Mouse (Mus musculus): ENCODE data around the gene Hap1. TPM values are rescaled to one million over a fixed set of nuclear protein-coding genes. Genes with fewer than 3 reads are reported as not detected.

Hap1 gene
- polyA plus RNA-seq, 1 experiment from 2014 or later = 2.8 TPM

- WGBS = 83% methylated on average over 5 of the region's 5 CpGs
- Histone ChIP-seq H3K27ac (no peak overlapping the region), H3K4me1 (peaks cover 4% of the 10 kb centered on the region), H3K9me3 (no peaks in the 10 kb centered on the region), H3K4me3 (no peak overlapping the region), H3K9ac (no peak overlapping the region), H3K27me3 (no peaks in the 10 kb centered on the region), H3K36me3 (no peaks in the 10 kb centered on the region), H3K4me2 (no peak overlapping the region)
- ATAC-seq (ENCODE audit: insufficient number of reproducible peaks, low FRiP score, low TSS enrichment, low read depth) = no peak
These were observed 54.6 kb downstream of the Hap1 start for GRCm38 (mm10) chr11:100301292-100301691.

DNA sequence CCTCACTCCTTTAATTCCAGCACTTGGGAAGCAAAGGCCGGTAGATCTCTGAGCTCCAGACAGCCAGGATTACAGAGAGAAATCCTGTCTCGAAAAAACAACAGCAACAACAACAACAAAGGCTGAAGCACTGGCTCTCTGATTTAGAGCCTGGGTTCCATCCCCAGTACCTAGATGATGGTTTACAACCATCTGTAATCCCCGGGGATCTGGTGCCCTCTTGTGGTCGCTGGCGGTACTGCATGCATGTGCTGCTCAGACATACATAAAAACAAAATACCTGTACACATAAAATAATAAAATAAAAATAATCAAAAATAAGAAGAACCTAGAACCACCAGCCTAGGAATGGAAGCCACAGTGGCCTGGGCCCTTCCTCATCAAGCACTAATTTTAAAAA is 55.6 kb downstream of the Hap1 start:
- Histone ChIP-seq H3K27me3 (no peaks in the 10 kb centered on the region), H3K4me2 (no peak overlapping the region), H3K4me1 (peaks cover 4% of the 10 kb centered on the region), H3K9ac (no peak overlapping the region), H3K36me3 (no peaks in the 10 kb centered on the region), H3K9me3 (no peaks in the 10 kb centered on the region), H3K4me3 (no peak overlapping the region), H3K27ac (no peak overlapping the region)
- 13% methylated on average over 5 of the region's 5 CpGs for WGBS
- ATAC-seq (ENCODE audit: insufficient number of reproducible peaks, low FRiP score, low TSS enrichment, low read depth) = no peak

GRCm38 (mm10) chr11:100298274-100299036 is 57.5 kb downstream of the Hap1 start:
- no peak for ATAC-seq (ENCODE audit: insufficient number of reproducible peaks, low FRiP score, low TSS enrichment, low read depth)
- Histone ChIP-seq H3K4me1 (peaks cover 9% of the 10 kb centered on the region), H3K27ac (peak overlapping the region; percentile 1; the same call in 1 of the 2 replicates), H3K36me3 (no peaks in the 10 kb centered on the region), H3K9ac (no peak overlapping the region), H3K9me3 (no peaks in the 10 kb centered on the region), H3K27me3 (no peaks in the 10 kb centered on the region), H3K4me3 (peak overlapping the region; percentile 22), H3K4me2 (peak overlapping the region; percentile 26; the same call in 1 of the 2 replicates)
- WGBS = 18% methylated on average over 18 of the region's 18 CpGs

GRCm38 (mm10) chr11:100297801-100298200 is 58.1 kb downstream of the Hap1 start:
- WGBS = 27% methylated on average over 5 of the region's 5 CpGs
- Histone ChIP-seq H3K9me3 (no peaks in the 10 kb centered on the region), H3K27me3 (no peaks in the 10 kb centered on the region), H3K36me3 (no peaks in the 10 kb centered on the region), H3K4me2 (peak overlapping the region; percentile 26; the same call in 1 of the 2 replicates), H3K4me3 (peak overlapping the region; percentile 22; the same call in 1 of the 2 replicates), H3K9ac (no peak overlapping the region), H3K4me1 (peaks cover 9% of the 10 kb centered on the region), H3K27ac (no peak overlapping the region)
- ATAC-seq (ENCODE audit: insufficient number of reproducible peaks, low FRiP score, low TSS enrichment, low read depth) = no peak

Other genes with a start within 250 kb of the Hap1 start
- gene Krt13, start 234.6 kb downstream of the Hap1 start, polyA plus RNA-seq (2015; fragmentation: Nextera tagmentation; extraction: Ambion mirVana) = 50.3 and 60.2 TPM in 2 replicates
- 1,213 and 1,252 TPM in 2 replicates for gene Krt15, start 220.2 kb downstream of the Hap1 start, polyA plus RNA-seq (2015; fragmentation: Nextera tagmentation; extraction: Ambion mirVana)
- gene Krt19, start 207.5 kb downstream of the Hap1 start, polyA plus RNA-seq (2015; fragmentation: Nextera tagmentation; extraction: Ambion mirVana) = 417 and 437 TPM in 2 replicates
- gene Krt9, start 162.9 kb downstream of the Hap1 start, polyA plus RNA-seq (2015; fragmentation: Nextera tagmentation; extraction: Ambion mirVana) = 0.13 and 0.24 TPM in 2 replicates
- gene Krt14, start 148.6 kb downstream of the Hap1 start, polyA plus RNA-seq (2015; fragmentation: Nextera tagmentation; extraction: Ambion mirVana) = 1,243 and 1,298 TPM in 2 replicates
- 11.7 and 16.2 TPM in 2 replicates for gene Krt16, start 107.2 kb downstream of the Hap1 start, polyA plus RNA-seq (2015; fragmentation: Nextera tagmentation; extraction: Ambion mirVana)
- gene Krt17, start 95.1 kb downstream of the Hap1 start, polyA plus RNA-seq (2015; fragmentation: Nextera tagmentation; extraction: Ambion mirVana) = 264 and 267 TPM in 2 replicates
- gene Krt42, start 86.3 kb downstream of the Hap1 start, polyA plus RNA-seq (2015; fragmentation: Nextera tagmentation; extraction: Ambion mirVana) = 0.15 TPM in 1 of 2 replicates, not detected in the other
- 1,535 and 1,764 TPM in 2 replicates for gene Eif1, start 36.2 kb downstream of the Hap1 start, polyA plus RNA-seq (2015; fragmentation: Nextera tagmentation; extraction: Ambion mirVana)
- 3.1 and 4.0 TPM in 2 replicates for gene Gast, start 21.7 kb downstream of the Hap1 start, polyA plus RNA-seq (2015; fragmentation: Nextera tagmentation; extraction: Ambion mirVana)
- gene Jup, start 41.6 kb upstream of the Hap1 start, polyA plus RNA-seq (2015; fragmentation: Nextera tagmentation; extraction: Ambion mirVana) = 305 and 309 TPM in 2 replicates
- 107 and 114 TPM in 2 replicates for gene P3h4, start 58.7 kb upstream of the Hap1 start, polyA plus RNA-seq (2015; fragmentation: Nextera tagmentation; extraction: Ambion mirVana)
- gene Fkbp10, start 59.6 kb upstream of the Hap1 start, polyA plus RNA-seq (2015; fragmentation: Nextera tagmentation; extraction: Ambion mirVana) = 210 and 239 TPM in 2 replicates
- gene Nt5c3b, start 85.7 kb upstream of the Hap1 start, polyA plus RNA-seq (2015; fragmentation: Nextera tagmentation; extraction: Ambion mirVana) = 137 and 141 TPM in 2 replicates
- 0.64 and 0.70 TPM in 2 replicates for gene Klhl10, start 85.8 kb upstream of the Hap1 start, polyA plus RNA-seq (2015; fragmentation: Nextera tagmentation; extraction: Ambion mirVana)
- 9.5 and 10.0 TPM in 2 replicates for gene Klhl11, start 116.6 kb upstream of the Hap1 start, polyA plus RNA-seq (2015; fragmentation: Nextera tagmentation; extraction: Ambion mirVana)
- gene Acly, start 171.9 kb upstream of the Hap1 start, polyA plus RNA-seq (2015; fragmentation: Nextera tagmentation; extraction: Ambion mirVana) = 181 and 189 TPM in 2 replicates
- 0.19 and 0.56 TPM in 2 replicates for gene Ttc25, start 189.5 kb upstream of the Hap1 start, polyA plus RNA-seq (2015; fragmentation: Nextera tagmentation; extraction: Ambion mirVana)
- gene Cnp, start 218.8 kb upstream of the Hap1 start, polyA plus RNA-seq (2015; fragmentation: Nextera tagmentation; extraction: Ambion mirVana) = 25.1 and 30.5 TPM in 2 replicates